Mouse (Mus musculus) neural tube, embryonic 10.5 days (tissue): Measurements from ENCODE around the gene Epn2.
"Not testable (repeated sequence)": the region's sequence is repeated elsewhere in the genome, so short reads cannot be mapped to it uniquely, and the experiment has no call there.

ENCODE experiments used
- DNase-seq: peaks from one replicate; pipeline ENCODE4 v3.0.0-alpha.2; 2017; ENCODE audit warnings: low spot score; ENCODE audit errors: extremely low spot score

Gene Epn2

GRCm38 (mm10) chr11:61592061-61592460 is 12.6 kb upstream of the Epn2 start:
- DNase-seq: no peak

- DNase-seq: no peak
Observed at GRCm38 (mm10) chr11:61590516-61591213, 11.2 kb upstream of the Epn2 start.

- no peak for DNase-seq
Observed at GRCm38 (mm10) chr11:61585421-61585820, 5.9 kb upstream of the Epn2 start.

GRCm38 (mm10) chr11:61584830-61585229 is 5.3 kb upstream of the Epn2 start:
- no peak for DNase-seq

GRCm38 (mm10) chr11:61584096-61584495 is 4.6 kb upstream of the Epn2 start:
- no peak for DNase-seq

GRCm38 (mm10) chr11:61582808-61583207 is 3.3 kb upstream of the Epn2 start:
- not testable (repeated sequence) for DNase-seq

- no peak for DNase-seq
Observed at GRCm38 (mm10) chr11:61579878-61580381, 443 bp upstream of the Epn2 start.

- DNase-seq: no peak
Observed at GRCm38 (mm10) chr11:61578541-61578982, 925 bp downstream of the Epn2 start.

- DNase-seq: no peak
Observed at GRCm38 (mm10) chr11:61577991-61578390, 1.5 kb downstream of the Epn2 start.

- DNase-seq: no peak
Observed at GRCm38 (mm10) chr11:61577349-61577748, 2.1 kb downstream of the Epn2 start.

- no peak for DNase-seq
Observed at GRCm38 (mm10) chr11:61573266-61573665, 6.2 kb downstream of the Epn2 start.

GRCm38 (mm10) chr11:61571225-61571624 is 8.3 kb downstream of the Epn2 start:
- DNase-seq: no peak

- DNase-seq: no peak
Observed at GRCm38 (mm10) chr11:61569671-61570070, 9.8 kb downstream of the Epn2 start.

- no peak for DNase-seq
Observed at GRCm38 (mm10) chr11:61564566-61564965, 14.9 kb downstream of the Epn2 start.

GRCm38 (mm10) chr11:61563939-61564338 is 15.5 kb downstream of the Epn2 start:
- no peak for DNase-seq

GRCm38 (mm10) chr11:61562421-61562820 is 17.1 kb downstream of the Epn2 start:
- no peak for DNase-seq

GRCm38 (mm10) chr11:61559572-61559971 is 19.9 kb downstream of the Epn2 start:
- no peak for DNase-seq

- no peak for DNase-seq
Observed at GRCm38 (mm10) chr11:61553015-61553754, 26.3 kb downstream of the Epn2 start.

GRCm38 (mm10) chr11:61550631-61551030 is 28.9 kb downstream of the Epn2 start:
- no peak for DNase-seq

- DNase-seq: no peak
Observed at GRCm38 (mm10) chr11:61547710-61548109, 31.8 kb downstream of the Epn2 start.

GRCm38 (mm10) chr11:61546452-61546851 is 33.0 kb downstream of the Epn2 start:
- DNase-seq: no peak

GRCm38 (mm10) chr11:61545586-61545985 is 33.9 kb downstream of the Epn2 start:
- no peak for DNase-seq

- no peak for DNase-seq
Observed at GRCm38 (mm10) chr11:61541106-61541505, 38.4 kb downstream of the Epn2 start.
